Mouse (Mus musculus): Measurements from ENCODE around the gene Galk1.

DNA sequence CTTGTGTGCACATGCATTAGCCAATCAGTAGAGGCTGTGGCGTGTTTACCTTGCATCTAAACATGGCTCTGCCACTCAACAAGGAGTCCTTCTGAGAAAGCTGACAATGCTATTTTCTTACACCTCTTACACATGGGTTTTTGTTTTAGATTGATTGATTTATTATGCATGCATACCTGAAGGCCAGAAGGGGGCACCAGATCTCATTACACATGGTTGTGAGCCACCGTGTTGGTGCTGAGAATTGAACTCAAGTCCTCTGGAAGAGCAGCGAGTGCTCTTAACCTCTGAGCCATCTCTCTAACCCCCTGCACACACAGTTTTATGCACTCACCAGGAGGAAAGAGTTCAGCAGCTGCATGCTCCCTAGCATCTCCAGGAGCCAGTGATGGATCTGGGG lies 9.6 kb downstream of the Galk1 start:
- no peak for TF ChIP-seq CTCF (IDR thresholded peaks at IDR 0.05; ENCODE audit: control insufficient read depth, insufficient read depth, insufficient read length)
- TF ChIP-seq MYOD1 (IDR thresholded peaks at IDR 0.05; ENCODE audit: control insufficient read depth, insufficient read length, low read depth): no peak
- no peak for TF ChIP-seq USF1 (IDR thresholded peaks at IDR 0.05; ENCODE audit: low read depth)
